Mouse (Mus musculus) megakaryocyte, adult 5-6 weeks (primary cell): ENCODE results near the gene Hoxb7. TPM values are rescaled to one million over a fixed set of nuclear protein-coding genes. Genes with fewer than 3 reads are reported as not detected.

ENCODE experiments used
- ATAC-seq: 2 replicates; pipeline ENCODE4 v1.8.0; 2016; ENCODE audit warnings: mild to moderate bottlenecking, inconsistent platforms; ENCODE audit not compliant: poor library complexity, severe bottlenecking
- total RNA-seq, 2 experiments: library from RNA; stranded (forward) in 1 of 2; stranded (reverse) in 1 of 2; fragments of 153-499, 151-499 nt in 1 of 2; fragments of 221-1000, 200-1000 nt in 1 of 2; gene quantifications; 2 replicates each; pipeline versions ENCODE4 v1.2.3 to v1.2.4; 2015 to 2017

Gene Hoxb7
- total RNA-seq (2015) = 0.11 TPM in 1 of 2 replicates, not detected in the other
- not detected in 2 replicates for total RNA-seq (2017)

DNA sequence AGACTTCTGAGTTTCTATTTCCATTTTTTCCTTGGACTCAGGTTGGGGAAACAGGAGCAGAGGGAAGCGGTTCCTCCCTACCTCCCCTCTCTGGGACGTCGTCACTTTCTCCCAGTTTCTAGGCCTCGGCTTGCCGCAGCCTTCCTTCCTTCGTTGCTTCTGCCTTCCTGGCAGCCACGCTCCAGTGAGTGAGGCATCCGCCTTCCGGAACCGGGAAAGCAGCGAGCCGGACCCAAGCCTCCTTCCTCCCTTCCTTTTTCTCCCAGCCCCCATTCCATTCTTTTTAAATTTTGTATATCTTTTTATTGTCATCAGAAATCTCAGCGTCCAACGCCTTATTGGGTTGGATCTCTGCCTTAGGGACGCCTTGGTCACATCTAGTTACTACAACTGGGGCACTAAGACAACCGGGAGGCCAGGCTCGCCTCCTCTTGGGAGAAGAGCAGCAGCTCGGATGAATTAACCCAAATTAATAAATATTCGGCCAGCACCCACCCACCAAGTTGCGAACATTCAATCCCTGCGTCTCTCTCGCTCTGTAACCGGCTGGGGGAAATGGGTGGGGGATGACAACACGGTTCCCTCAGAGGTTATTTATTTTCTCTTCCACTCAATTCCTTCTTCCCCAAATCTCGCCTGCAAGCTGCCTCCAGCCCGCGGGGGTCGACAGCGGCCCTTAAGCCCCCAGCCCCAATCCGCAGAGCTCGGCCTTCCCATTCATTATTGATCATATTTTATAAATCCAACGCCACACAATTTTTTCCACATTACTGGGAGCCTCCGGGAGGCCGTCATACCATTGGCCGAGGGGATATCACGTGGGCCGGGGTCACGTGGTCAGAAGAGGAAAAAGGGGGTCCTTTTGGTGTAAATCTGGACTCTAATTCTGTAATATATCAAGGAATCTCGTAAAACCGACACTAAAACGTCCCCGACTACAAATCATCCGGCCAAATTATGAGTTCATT lies at the start of gene Hoxb7:
Gene Hoxb7, plus strand, starts transcription at position 853 of the 968 bp plus-strand sequence.
- no peak for ATAC-seq

DNA sequence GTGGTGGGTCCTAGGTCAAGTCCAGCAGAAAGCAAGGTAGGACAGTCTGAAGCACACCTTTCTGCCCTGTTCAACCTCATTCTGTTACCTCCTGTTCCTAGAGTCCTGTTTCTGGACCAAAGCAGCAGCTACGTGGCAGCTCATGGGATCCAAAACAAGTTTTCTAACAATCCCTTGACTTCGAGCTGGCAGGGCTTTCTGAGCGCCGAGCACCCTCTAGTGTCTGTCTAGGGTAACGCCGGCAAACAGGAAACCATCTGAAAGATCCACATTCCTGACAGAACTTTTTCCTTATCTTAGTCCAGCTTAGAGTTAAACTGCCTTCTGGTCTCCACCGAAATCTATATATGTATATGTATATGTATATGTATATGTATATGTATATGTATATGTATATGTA lies 46.2 kb upstream of the Hoxb7 start:
- no peak for ATAC-seq

DNA sequence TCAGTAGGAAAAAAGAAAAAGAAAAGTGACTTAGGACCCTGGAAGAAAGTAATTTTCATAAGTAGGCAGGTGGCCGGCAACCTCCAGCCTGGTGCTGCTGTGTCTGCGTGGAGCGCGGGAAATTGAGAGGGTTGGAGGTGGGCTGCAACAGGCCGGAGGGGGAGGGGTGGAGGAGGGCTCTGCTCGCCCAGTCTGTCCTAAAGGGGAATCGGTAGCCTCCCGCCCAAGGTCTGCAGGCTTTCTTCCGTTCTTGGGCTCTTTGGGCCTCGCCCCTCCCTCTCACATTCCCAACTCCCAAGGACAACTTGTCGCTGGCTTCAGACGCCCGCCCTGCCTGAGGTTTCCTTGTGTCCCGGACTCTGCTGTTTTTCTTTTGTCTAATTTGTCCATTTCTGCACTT lies 35.5 kb upstream of the Hoxb7 start:
- no peak for ATAC-seq

DNA sequence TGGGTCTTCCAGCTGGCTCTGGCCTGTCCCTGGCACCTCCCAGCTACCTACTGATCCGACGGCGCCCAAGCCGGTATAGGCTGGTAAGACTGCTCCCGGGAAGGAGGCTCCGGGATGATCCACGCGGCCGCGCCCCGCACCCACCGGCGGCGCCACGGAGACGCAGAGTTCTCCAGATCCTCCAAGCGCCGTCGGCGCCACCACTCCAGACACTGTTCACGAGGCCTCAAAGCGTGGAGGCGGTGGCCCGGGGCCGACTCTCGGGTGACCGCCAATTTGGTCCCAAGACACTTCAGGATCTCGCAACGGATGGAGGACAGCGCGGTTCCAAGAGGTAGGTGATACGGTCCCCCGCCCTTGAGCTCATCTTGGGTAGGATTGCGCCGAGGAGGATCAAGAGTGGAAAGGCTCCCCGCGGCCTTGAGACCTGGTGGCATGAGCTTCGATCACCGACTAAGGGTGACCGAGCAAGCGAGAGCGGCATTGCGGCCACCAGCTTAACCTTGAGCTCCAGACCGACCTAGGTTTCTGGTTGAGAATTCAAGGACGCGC lies 34.9 kb upstream of the Hoxb7 start:
- no peak for ATAC-seq

DNA sequence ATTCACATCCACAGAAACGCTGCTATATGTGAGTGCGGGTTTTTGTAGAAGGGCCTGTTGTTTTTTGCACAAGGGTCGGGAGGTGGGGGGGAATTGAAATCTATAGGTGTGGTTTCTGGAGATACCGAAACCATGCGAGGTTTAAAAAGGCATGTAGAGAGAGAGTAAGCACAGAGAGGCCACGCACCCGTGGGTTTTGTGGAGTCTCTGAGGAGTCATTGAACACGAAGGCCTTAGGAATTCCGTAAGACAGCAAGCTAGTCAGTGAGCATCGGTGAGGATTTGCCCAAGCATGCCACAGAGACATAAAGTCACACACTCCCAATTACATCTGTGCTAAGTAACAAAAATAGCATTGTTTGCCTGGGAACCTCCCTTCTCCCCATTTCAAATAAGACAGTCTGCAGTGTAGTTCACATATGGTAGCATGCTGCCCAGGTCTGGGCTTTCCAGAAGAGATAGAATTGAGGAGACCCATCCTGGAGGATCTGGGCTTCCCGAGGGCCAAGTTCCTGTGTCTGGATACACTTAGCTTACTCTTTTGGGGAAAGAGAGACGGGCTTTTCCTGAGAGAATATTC lies 33.8 kb upstream of the Hoxb7 start:
- no peak for ATAC-seq

DNA sequence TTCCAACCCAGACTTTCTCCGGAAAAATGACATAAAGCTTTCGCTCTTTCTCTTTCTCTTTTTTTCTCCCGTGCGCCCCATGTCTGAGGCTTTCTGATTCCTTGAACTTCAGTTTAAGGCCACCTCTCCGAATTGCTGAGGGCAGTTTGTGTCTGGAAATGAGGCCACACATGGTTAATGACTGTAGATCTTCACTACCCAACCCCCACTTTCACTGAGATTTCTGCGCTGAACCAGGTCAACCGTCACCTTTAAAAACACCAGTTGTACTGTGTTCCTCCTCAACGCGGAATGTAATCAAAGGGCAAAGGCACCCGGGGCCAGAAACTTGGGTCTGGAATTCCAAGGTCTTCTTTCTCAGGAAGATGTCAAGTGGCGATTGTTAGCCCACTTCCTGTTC lies 32.2 kb upstream of the Hoxb7 start:
- ATAC-seq = no peak

DNA sequence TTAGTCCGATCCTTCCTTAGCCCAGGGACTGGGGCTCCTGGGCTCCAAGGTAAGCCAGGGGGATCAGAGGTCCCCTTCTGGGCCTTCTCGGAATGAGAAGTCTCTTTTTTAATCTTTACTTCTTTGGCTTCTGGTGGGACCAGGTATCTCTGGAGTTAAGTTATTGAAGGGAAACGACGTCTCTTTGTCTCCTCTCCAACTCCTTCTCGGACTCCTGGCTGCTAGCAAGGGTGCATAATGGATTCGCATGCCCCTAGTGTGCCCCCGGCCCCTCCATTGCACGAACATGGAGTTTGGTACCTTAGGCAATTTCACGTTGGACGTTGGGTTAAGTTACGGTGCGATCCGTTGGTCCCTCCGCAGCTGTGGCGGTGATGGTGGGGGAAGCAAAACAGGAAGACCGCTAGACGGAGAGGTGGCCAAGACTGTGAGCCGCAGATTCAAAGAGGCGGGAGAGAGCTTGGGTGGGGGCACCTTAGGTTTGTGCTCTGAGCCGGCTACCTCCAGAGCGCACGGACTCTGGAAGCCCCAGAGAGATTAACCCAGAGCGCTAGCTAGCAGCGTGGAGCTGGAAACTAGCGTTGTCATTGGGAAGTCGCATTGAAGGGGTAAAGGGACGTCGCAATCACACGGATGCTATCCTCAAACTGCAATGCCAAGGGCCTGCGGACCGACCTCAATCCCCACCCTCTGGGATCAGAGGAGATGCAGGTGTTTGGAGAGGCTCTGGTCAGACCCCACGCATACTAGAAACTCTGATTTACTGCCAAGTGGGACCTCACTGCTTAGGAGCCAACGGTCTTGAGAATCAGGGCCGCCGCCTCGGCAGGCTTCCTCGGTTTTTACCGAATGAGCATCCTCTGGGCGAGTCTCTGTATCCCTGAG lies 31.1 kb upstream of the Hoxb7 start:
- ATAC-seq = no peak

DNA sequence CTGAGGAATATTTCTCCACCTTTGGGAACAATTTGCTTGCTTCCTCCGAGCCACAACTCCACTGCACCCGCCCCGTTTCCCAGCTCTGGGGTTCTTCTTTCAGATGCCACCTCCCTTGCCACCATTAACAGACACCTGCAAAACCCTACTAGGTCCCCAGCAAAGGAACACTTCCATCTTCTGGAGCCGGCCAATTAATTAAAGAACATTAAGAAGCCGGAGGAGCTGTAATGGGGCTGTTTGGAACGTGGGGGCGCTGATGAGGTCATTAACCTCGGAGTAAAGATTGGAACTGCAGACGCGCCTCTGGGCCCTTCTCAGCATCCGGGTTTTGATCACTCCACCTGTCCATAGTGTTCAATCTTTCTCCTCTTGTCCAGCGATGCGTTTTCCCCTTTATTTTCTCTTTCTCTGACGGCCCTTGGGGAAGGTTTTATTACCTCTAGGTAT lies 30.4 kb upstream of the Hoxb7 start:
- no peak for ATAC-seq

DNA sequence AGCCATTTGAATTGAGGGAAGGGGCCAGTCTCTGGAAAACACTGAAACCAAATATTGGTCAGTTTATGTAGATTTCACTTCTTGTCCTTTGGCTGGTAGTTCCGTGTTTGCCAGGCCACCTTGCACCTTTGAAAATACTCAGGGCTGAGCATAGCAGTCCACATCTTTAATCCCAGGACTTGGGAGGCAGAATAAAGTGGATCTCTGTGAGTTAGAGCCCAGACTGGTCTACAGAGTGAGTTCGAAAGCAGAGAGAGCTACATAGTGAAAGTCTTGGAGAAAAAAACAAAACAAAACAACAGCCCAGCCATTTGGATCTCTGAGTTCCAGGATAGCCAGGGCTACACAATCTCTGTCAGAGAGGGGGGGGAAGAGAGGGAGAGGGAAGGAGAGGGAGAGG lies 29.3 kb upstream of the Hoxb7 start:
- no peak for ATAC-seq

DNA sequence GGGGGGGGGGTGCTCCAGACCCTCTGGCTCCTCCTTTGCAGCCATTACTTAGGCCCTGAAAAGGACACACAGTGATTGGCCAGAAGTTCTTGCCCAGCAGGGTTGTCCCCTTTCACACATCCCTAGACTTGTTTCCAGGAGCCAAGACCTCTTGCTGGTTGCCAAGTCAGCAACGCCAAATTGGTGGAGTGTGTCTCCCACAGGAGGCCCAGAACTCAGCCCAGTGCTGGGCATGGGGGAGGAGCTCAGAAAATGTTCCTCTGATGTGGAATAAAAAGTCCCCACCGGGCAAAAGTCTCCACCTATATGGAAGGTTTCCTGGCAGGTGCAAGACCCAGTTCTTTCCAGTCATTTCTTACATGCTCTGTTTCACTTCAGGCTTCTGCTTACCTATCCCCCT lies 27.4 kb upstream of the Hoxb7 start:
- ATAC-seq = no peak

DNA sequence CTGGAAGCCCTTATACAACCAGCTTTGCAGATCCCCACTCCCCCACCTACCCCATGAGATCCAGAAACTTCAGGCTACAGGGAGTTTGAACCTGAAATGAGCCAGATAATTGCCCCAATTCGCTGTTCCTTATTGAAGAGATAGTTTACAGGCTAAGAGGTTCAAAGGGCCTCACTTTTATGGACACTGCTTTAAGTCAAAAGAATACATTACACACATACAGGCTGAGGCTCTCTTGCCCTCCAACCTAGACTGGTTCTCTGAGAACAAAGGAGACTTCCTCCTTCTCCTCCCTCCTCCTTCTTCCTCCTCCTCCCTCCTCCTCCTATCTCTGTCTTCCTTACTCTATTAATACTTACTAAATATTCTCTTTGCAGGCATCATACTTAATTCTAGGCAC lies 26.9 kb upstream of the Hoxb7 start:
- no peak for ATAC-seq

DNA sequence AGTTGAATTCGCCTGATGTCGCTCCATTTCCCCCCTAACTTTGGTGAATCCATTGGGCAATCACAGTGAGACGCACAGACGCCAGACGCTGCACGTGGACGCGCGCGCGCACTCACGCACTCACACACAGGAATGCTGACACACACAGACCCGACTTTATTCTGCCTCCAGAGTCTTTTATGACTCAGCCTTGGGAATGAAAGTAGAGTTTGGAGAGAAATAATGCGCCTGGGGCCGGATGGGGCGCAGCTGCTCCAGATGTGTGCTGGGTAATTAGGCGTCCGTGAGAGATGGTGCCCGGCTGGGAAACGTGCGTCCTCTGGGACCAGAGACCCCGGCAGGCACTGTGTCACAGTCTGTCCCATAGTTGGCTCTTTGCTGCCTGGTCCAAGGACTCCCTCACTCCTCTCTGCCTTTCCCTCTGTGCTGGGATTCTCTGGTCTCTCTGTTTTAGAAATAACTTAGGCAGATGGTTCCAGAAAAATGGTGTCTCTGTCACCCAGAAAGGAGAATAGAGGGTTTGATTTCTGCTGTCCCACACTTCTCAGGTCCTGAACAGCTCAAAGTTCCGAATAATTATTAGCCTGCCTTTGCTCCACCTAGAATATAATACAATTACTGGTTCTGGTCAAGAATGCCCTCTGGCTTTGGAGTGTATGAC lies 26.0 kb upstream of the Hoxb7 start:
- ATAC-seq = no peak

DNA sequence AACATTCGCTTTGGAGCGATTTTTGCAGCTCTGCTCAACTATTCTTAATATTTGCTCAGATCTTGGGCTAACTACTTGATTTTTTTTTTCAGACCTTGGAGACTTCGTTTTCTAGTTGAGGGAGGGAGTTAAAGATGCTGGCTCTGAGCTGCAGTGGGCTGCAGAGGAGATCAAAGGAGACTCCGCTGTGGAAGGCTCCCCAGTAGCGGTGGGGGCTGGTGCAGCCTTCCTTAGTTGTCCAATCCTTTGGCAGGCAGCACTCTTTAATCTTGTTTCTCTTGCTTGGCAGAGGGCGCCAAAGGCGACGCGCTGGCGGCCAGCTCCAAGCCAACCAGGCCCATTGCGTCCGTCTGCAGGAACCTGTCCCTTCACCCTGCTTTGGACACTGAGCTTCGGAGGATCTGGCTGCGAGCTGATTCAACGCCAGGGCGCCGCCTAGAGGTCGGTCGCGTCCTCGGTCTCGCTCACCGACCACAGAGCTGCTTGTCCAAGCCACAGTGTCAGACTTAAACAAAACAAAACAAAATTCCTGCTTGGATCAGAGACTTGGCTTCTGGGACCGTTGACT lies 25.0 kb upstream of the Hoxb7 start:
- peak; percentile 54 for ATAC-seq

DNA sequence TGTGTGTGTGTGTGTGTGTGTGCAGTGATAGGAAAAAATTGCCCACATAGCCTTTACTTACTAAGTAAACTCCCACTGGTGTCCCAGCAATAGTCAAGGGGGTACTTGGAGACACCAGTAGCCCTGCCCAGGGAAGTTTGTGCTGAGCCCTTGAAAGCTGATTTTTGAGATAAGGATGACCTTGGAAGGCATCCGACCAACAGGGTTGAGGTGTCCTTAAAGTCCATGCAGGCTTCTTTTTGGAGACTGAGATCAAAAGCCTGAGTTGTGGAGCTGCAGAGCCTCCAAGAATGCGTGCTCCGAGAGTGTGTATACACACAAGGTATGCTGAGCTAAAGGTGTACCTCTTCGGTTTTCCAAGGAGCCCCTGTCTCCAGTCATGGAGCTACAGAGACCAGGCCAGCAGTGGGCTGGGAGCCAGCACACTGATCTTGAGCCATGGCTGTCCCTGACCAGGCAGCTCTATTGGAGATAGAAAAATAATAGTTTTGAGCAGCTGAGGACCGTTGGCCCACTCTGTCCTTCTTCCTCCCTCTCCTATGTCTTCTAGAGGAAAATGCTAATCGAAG lies 24.1 kb upstream of the Hoxb7 start:
- no peak for ATAC-seq

DNA sequence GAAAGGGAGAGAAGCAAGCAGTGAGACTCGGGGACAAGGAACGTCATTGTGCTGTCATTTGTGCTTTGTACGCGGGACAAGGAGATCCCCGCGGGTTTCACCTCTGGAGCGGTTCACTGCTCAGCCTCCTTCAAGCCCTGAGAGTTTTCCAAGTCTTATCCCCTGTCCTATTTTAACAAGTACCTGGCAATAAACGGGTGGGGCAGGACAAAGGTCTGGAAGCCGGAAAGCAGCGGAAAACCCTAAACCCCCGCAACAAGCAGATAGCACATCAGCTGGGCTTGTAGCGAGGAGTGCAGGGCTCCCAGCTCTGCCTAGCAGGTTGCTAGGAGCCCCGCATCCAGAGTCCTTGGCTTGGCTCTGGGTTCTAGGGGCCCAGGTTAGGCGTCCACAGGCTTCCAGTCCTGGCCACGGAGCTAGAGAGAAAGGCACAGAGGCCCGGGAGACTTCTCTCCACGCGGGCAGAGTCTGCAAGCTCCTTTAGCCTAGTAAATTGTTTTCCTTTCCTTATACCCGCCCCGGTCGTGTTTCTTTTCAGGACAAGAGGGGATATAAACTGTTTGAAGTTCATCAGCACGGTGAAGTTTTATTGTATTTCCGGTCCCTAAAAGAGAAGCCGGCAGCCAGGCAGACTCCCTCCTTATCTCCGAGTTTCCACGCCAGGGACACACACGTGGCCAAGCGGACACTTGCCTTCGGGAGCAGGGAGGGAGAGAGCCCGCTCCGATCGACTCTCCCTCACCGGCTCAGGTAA lies 22.6 kb upstream of the Hoxb7 start:
- ATAC-seq = no peak

DNA sequence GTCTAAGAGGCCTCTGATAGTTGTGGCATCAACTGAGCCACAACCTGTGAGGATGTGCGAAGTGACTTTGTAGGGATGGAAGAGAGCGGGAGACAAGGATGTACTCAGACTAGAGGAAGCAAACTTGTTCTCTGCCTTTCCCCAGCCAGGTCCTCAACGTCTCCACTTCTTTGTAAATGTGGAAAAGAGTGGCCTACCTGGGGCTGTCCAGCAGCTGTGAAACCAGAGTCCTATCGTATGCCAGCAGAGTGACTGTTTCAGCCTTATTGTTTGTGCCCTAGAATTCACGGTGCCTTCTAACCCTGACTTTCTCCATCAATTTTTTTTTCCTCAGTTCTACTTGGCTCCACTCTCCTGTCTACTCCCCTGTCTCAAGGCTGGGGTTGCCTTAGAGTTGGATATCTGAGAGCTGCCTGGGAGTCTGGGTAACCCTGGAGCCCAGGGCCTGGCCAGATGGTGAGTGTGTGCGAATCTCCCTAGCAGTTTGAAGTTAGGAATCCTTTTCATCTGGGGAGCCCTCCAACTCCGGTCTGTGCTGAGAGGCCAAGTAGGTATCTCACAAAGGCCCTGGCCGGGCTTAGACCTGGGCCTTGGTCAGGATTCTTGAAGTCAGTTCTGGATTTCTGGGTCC lies 21.9 kb upstream of the Hoxb7 start:
- no peak for ATAC-seq

DNA sequence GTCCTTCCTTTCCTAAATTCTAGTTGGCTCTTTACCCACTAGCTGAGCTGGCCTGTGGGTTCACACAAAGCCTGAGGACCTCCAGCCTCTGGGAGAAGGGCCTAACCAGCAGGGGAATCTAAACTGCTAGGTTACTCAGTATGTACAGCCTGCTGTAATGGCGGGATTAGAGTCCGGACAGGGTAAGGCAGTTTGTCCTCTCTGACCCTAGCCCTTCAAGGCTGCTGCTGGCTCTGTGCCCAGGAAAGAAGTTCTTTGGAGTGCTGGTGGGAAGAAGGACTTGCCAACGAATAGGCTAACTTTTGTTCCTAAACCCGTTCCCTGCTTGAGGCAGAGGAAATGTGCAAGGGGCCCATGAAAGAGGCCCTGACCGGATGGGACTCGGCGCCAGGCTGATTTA lies 20.5 kb upstream of the Hoxb7 start:
- no peak for ATAC-seq
